Mouse (Mus musculus): Measurements from ENCODE around the gene Mrln. TPM values are rescaled to one million over a fixed set of nuclear protein-coding genes. Genes with fewer than 3 reads are reported as not detected.

The Mrln gene
- polyA plus RNA-seq (2015; fragmentation: Nextera tagmentation; extraction: Ambion mirVana): 0.98 and 1.3 TPM in 2 replicates

DNA sequence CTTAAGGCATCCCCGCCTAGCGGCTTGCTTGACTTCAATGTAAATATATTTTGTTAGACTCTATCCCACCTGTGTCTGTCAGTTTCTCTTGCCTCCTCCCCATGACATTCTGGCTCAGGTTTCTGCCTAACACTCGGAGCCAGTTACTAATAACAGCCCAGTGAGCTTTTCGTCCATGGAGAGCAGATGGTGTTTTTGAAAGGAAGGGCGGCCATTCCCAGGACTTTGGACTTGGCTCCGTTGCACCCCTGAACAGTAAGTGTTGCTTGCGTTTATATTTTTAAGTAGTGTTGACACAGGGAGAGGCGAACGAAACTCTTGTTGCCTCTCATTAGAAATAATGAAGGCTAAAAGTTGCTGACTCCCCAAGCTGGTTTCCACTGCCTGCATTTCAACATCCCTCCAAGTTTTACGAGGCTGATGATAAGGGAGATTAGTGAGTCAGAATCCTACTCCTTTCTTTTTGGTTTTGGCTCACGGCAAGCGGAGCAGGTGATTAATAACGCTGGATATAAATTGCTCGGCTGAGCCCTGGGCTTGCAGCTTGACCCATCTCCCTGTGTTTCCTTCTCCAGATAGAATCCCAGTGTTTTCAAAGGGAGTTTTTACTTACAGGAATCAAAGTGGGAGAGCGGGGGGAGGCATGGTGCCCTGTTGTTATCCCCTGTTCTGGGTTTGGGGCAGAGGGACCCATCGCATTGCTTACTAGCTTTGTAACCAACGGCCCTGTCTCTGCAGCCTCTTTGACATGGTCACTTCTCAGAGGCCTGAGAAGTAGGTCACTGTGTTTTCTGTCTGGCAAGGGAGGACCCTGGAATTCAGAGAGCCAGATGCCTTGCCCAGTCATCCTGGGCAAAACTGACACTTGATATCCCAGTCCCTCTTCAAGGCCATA, at the start of gene Mrln:
Gene Mrln, plus strand, starts transcription at position 160 of the 895 bp plus-strand sequence.
- Histone ChIP-seq H3K27ac (0 out of 2 replicates have a peak within 1 kb of the TSS, but pooled peaks have one; percentile 13), H3K36me3 (no peaks in the 10 kb centered on the region), H3K4me3 (replicated peaks) (no peak within 1 kb of the TSS), H3K9me3 (no peaks in the 10 kb centered on the region), H3K4me2 (replicated peaks) (peak within 1 kb of the TSS; percentile 20; the same call in 1 of the 2 replicates), H3K27me3 (replicated peaks) (no peaks in the 10 kb centered on the region), H3K4me1 (replicated peaks) (peaks cover 4% of the 10 kb centered on the region; the same call in 1 of the 2 replicates), H3K9ac (no peak within 1 kb of the TSS)
- WGBS: 27% methylated on average over 17 of the region's 17 CpGs
- ATAC-seq: peak; percentile 83

DNA sequence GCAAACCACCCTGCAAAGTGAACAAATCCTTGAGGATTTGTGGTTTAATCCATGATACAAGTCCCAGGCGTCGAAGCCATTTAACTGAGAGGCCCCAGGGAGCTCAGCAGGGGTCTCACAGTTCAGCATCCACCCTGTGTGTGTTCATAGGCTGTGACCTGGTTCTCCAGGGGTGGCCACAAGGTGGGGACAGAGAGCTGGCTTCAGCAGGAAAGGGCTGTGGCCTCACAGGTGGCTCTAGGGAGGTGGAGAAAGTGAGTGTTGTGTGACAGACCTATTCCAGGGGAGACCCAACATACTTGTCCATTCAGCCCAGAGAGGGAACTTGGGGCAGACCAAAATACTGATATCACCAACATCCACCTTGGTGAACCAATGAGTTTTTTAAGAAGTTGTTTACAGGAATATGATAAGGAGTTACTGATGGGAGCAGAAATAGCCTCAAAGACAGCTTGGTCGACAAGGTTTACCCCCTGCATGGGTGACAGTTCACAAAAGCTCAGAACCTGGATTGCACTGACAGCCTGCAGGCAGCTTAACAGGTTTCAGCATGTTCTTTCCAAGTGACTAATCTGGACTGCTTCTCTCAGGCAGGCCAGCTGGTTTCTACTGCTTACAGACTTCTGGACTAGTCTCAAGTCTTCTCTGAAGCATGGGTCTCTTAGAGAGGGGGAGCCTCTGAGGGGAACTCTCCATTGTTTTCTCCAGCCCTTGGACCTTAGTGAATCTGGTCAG, 47.9 kb upstream of the Mrln start:
- no peak overlapping the region for H3K4me3 ChIP-seq (replicated peaks)
- H3K9me3 ChIP-seq: no peaks in the 10 kb centered on the region
- 0 out of 2 replicates have a peak, but pooled peaks cover 4% of the 10 kb centered on the region for H3K4me1 ChIP-seq (replicated peaks)
- no peak overlapping the region for H3K9ac ChIP-seq
- H3K36me3 ChIP-seq: peaks cover 25% of the 10 kb centered on the region
- H3K27ac ChIP-seq: no peak overlapping the region
- WGBS: 80% methylated on average over 3 of the region's 3 CpGs
- no peak for ATAC-seq
- H3K4me2 ChIP-seq (replicated peaks): no peak overlapping the region
- no peaks in the 10 kb centered on the region for H3K27me3 ChIP-seq (replicated peaks)

DNA sequence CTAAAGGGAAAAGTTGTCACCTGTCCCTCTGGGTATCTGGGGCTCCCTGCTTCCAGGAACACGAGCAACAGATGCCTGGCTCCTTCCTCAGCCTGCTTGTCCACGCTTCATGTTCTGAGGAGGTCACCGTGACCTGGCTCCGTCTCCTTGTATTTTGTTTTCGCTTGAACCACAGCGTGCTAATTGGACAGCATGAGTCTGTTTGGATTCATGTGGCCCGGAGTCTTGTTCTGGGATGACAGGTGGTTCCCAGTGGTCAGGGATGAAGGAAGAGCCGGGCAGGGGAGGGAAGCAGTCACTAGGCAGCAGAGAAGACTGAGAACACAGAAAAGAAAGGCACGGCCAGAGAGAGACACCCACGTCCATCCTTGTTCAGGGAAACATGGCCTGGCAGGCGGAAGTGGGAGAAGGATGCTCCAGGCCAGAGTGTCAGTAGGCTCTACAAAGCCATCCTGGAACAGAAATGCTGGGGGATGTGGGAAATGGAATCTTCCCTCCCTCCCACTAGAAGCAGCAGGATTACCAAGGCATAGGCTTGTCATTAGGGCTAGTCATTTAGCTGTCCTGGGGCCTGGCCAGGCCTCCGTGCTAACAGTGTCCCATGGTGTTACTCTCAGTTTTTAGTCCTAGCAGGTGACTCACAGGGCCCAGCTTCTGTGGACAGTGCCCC, 44.7 kb upstream of the Mrln start:
- Histone ChIP-seq H3K36me3 (peaks cover 22% of the 10 kb centered on the region), H3K27ac (no peak overlapping the region), H3K4me2 (replicated peaks) (no peak overlapping the region), H3K9ac (no peak overlapping the region), H3K4me3 (replicated peaks) (no peak overlapping the region), H3K27me3 (replicated peaks) (no peaks in the 10 kb centered on the region), H3K4me1 (replicated peaks) (0 out of 2 replicates have a peak, but pooled peaks cover 5% of the 10 kb centered on the region), H3K9me3 (no peaks in the 10 kb centered on the region)
- ATAC-seq: no peak
- 82% methylated on average over 12 of the region's 12 CpGs for WGBS

DNA sequence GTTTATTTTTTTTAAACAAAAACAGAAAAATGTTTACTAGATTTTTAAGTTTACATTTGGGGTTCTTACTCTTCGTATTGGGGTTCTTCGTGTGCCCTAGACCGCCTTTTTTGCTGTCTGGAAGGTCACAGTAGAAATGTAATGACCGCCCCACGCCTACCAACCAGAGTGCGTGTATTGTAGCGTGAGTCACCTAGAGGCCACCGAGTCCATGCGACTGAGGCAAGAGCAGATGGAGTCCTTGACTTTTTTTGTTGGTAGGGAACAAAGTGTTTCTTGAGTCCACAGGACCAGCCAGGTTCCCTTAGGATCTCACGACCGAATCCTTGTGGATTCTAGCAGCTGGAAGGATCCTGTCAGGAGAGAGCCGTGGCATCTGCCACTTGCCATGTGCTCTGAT, 43.7 kb upstream of the Mrln start:
- Histone ChIP-seq H3K4me1 (replicated peaks) (0 out of 2 replicates have a peak, but pooled peaks cover 5% of the 10 kb centered on the region), H3K27ac (no peak overlapping the region), H3K36me3 (peaks cover 14% of the 10 kb centered on the region), H3K27me3 (replicated peaks) (no peaks in the 10 kb centered on the region), H3K9ac (no peak overlapping the region), H3K4me3 (replicated peaks) (no peak overlapping the region), H3K9me3 (no peaks in the 10 kb centered on the region), H3K4me2 (replicated peaks) (no peak overlapping the region)
- ATAC-seq: no peak
- 92% methylated on average over 12 of the region's 12 CpGs for WGBS

DNA sequence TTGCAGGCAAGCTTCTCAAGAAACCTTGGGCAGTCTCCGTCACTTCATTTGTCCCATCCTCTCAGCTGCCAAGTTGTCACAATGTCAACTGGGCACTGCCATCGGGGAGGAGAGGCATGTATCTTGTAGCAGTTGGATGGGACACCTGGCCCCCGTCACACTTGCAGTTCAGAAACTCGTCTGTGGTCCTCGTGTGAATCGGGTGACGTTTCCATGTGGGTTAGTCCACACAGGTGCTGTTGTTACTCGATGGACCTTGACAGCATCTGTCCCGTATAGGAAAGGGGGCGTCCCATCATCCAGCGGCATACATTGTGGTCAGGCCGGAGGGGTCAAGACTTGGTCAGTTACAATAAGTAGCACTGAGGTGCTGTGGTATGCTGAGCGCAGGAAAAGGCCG, 43.0 kb upstream of the Mrln start:
- peaks cover 10% of the 10 kb centered on the region for H3K36me3 ChIP-seq
- H3K27ac ChIP-seq: no peak overlapping the region
- no peak overlapping the region for H3K9ac ChIP-seq
- no peaks in the 10 kb centered on the region for H3K27me3 ChIP-seq (replicated peaks)
- H3K9me3 ChIP-seq: no peaks in the 10 kb centered on the region
- H3K4me3 ChIP-seq (replicated peaks): no peak overlapping the region
- no peak overlapping the region for H3K4me2 ChIP-seq (replicated peaks)
- 94% methylated on average over 14 of the region's 14 CpGs for WGBS
- H3K4me1 ChIP-seq (replicated peaks): 0 out of 2 replicates have a peak, but pooled peaks cover 5% of the 10 kb centered on the region
- ATAC-seq: no peak

DNA sequence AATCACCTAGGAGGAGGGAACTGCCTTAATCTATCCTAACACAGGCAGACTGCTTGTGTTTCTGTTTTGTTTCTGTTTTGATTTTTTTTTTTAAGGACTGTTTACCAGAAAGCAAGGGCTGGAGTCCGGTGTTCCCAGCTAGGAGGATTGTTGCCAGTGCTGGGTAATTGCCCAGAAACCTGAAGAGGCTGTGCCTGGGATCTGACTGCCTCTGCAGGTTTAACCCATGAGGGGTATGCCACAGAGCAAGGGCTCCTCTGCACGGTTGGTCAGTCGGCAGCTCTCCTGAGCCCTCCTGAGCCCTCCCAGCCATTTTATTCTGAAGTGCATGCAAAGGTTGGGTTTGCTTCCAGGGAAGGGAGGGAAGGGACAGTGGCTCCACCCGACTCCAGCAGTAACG, 40.8 kb upstream of the Mrln start:
- no peak overlapping the region for H3K4me3 ChIP-seq (replicated peaks)
- 0 out of 2 replicates have a peak, but pooled peaks cover 3% of the 10 kb centered on the region for H3K36me3 ChIP-seq
- H3K9me3 ChIP-seq: no peaks in the 10 kb centered on the region
- no peaks in the 10 kb centered on the region for H3K27me3 ChIP-seq (replicated peaks)
- 56% methylated on average over 5 of the region's 5 CpGs for WGBS
- H3K4me1 ChIP-seq (replicated peaks): 0 out of 2 replicates have a peak, but pooled peaks cover 5% of the 10 kb centered on the region
- H3K4me2 ChIP-seq (replicated peaks): no peak overlapping the region
- no peak overlapping the region for H3K9ac ChIP-seq
- H3K27ac ChIP-seq: no peak overlapping the region
- ATAC-seq: no peak

DNA sequence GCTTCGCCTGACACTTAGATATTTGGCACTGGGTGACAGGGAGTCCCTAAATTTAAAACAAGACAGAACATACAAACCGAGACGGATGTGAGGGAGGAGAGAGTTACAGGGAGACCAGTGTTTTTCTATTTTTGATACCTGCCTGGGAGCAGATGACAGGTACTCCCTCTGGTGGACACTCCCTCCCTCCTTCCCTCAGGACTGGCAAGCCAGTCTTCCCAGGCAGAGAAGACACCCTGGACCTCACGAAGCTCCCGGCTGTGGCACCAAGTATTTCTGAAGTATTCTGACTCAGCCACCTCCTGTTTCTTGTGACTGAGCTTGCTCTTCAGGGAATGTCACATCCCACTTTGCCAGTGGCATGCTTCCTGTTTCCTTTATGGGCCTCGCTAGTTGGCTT, 38.6 kb upstream of the Mrln start:
- no peaks in the 10 kb centered on the region for H3K9me3 ChIP-seq
- no peak overlapping the region for H3K9ac ChIP-seq
- no peak for ATAC-seq
- no peaks in the 10 kb centered on the region for H3K27me3 ChIP-seq (replicated peaks)
- 68% methylated on average over 6 of the region's 6 CpGs for WGBS
- no peak overlapping the region for H3K27ac ChIP-seq
- H3K36me3 ChIP-seq: 0 out of 2 replicates have a peak, but pooled peaks cover 3% of the 10 kb centered on the region
- H3K4me2 ChIP-seq (replicated peaks): no peak overlapping the region
- no peak overlapping the region for H3K4me3 ChIP-seq (replicated peaks)
- H3K4me1 ChIP-seq (replicated peaks): 0 out of 2 replicates have a peak, but pooled peaks cover 5% of the 10 kb centered on the region

DNA sequence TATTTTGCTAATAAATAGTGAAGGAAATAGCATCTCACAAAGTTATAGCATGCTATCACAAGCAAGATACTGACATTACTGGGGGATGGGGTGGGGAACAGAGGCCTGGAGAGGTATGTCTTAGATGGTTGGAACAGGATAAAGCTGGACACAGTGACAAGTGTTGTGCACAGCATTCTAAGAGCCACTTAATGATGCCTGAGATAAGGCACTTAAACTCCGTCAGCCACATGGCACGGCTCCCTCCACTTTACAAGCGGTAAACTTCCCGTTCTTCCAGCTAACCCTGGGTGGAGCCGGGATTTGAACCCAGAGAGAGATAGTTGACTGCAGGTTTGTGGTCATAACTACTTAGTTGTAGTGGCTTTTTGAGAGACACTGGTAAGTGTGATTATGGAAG, 38.0 kb upstream of the Mrln start:
- ATAC-seq: no peak
- Histone ChIP-seq H3K4me3 (replicated peaks) (no peak overlapping the region), H3K4me2 (replicated peaks) (no peak overlapping the region), H3K36me3 (peaks cover 7% of the 10 kb centered on the region; the same call in 1 of the 2 replicates), H3K27me3 (replicated peaks) (no peaks in the 10 kb centered on the region), H3K9ac (no peak overlapping the region), H3K4me1 (replicated peaks) (0 out of 2 replicates have a peak, but pooled peaks cover 5% of the 10 kb centered on the region), H3K27ac (no peak overlapping the region), H3K9me3 (no peaks in the 10 kb centered on the region)
- WGBS: 86% methylated on average over 5 of the region's 5 CpGs

DNA sequence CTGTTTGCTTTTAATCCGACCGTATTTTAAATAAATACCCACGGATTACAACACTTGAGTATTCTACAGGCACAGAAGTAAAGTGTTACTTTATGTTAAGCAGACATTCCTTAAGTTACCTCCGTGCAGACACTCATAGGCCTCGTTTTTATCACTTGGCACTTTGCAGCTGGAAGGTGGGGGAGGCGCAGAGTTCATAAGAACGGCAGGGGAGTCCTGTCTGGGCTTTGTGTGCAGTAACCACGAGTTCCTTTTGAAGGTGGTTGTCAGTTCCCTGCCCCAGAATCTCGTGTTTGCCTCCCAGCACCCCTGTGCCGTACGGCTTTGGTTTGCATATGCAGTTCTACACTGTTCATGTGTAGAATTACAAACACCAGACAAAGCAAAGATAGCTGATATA, 36.8 kb upstream of the Mrln start:
- no peak overlapping the region for H3K27ac ChIP-seq
- no peak overlapping the region for H3K9ac ChIP-seq
- peaks cover 4% of the 10 kb centered on the region; the same call in 1 of the 2 replicates for H3K36me3 ChIP-seq
- WGBS: 47% methylated on average over 11 of the region's 11 CpGs
- H3K4me2 ChIP-seq (replicated peaks): no peak overlapping the region
- 0 out of 2 replicates have a peak, but pooled peaks cover 5% of the 10 kb centered on the region for H3K4me1 ChIP-seq (replicated peaks)
- no peak for ATAC-seq
- H3K9me3 ChIP-seq: no peaks in the 10 kb centered on the region
- no peak overlapping the region for H3K4me3 ChIP-seq (replicated peaks)
- no peaks in the 10 kb centered on the region for H3K27me3 ChIP-seq (replicated peaks)

DNA sequence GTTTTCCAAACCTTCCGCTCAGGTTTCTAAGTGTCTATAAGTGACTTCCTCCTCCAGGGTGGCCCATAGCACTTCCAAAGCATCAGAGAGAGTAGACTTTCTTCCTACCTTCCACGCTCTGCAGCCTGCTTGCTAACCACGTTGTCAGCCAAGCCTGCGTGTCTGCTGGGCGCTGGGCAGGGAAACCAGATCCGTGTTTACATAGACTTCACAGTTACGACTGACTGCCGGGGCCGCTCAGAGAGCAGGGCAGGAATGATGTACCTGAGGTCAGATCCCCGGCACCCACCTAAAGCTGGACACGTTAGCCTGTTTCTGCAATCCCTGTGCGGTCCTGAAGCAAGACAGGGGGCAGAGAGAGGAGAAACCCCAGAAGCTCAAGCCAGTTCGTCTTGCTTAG, 36.1 kb upstream of the Mrln start:
- ATAC-seq: no peak
- H3K9me3 ChIP-seq: no peaks in the 10 kb centered on the region
- 37% methylated on average over 13 of the region's 13 CpGs for WGBS
- peaks cover 4% of the 10 kb centered on the region; the same call in 1 of the 2 replicates for H3K36me3 ChIP-seq
- H3K9ac ChIP-seq: no peak overlapping the region
- H3K27me3 ChIP-seq (replicated peaks): no peaks in the 10 kb centered on the region
- H3K4me3 ChIP-seq (replicated peaks): no peak overlapping the region
- no peak overlapping the region for H3K27ac ChIP-seq
- no peak overlapping the region for H3K4me2 ChIP-seq (replicated peaks)
- H3K4me1 ChIP-seq (replicated peaks): 0 out of 2 replicates have a peak, but pooled peaks cover 5% of the 10 kb centered on the region

DNA sequence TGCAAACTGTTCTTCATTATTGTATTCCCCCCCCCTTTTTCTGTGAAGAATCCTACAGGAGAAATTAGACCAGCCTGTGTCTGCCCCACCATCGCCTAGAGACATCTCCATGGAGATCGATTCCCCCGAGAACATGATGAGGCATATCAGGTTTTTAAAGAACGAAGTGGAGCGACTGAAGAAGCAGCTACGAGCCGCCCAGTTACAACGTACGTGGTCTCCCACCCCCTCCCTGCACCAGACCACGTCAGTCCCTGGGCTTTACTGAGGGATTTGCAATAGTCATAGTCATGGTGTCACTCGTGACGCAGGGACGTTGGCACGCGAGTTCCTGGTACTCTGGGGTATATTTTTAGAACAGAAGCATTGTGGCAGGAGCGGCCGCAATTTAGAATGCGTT, 35.4 kb upstream of the Mrln start:
- H3K27ac ChIP-seq: no peak overlapping the region

DNA sequence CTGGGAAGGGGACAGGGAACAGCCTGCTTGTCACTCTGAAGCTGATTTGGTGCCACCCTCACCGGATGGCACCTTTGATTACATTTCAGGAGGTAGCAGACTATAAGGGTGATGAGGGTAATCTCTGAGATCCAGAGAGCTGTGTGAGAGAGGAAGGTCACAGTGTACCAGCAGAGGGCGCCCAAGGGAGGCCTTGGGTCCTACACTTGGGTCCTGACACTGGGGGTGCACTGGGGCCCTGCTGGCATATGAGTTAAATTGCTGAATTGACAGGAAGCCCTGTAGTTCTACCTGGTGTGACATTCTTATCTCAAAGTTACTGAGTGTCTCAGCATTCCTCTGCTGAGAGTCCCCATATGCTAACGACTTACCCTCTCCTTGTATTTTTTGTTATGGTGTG, 31.1 kb upstream of the Mrln start:
- WGBS: 58% methylated on average over 3 of the region's 3 CpGs
- no peak for ATAC-seq
- no peaks in the 10 kb centered on the region for H3K9me3 ChIP-seq
- H3K9ac ChIP-seq: no peak overlapping the region
- H3K4me1 ChIP-seq (replicated peaks): no peaks in the 10 kb centered on the region
- peaks cover 12% of the 10 kb centered on the region; the same call in 1 of the 2 replicates for H3K36me3 ChIP-seq
- H3K4me2 ChIP-seq (replicated peaks): no peak overlapping the region
- no peak overlapping the region for H3K4me3 ChIP-seq (replicated peaks)
- no peak overlapping the region for H3K27ac ChIP-seq
- no peaks in the 10 kb centered on the region for H3K27me3 ChIP-seq (replicated peaks)

More for the DNA sequence above, 35.4 kb upstream of the Mrln start:
- Histone ChIP-seq H3K9me3 (no peaks in the 10 kb centered on the region), H3K36me3 (peaks cover 4% of the 10 kb centered on the region; the same call in 1 of the 2 replicates), H3K27me3 (replicated peaks) (no peaks in the 10 kb centered on the region), H3K4me3 (replicated peaks) (no peak overlapping the region), H3K4me2 (replicated peaks) (no peak overlapping the region), H3K9ac (no peak overlapping the region), H3K4me1 (replicated peaks) (no peaks in the 10 kb centered on the region)
- WGBS: 89% methylated on average over 18 of the region's 18 CpGs
- ATAC-seq: no peak

All from intestine, embryonic 15.5 days (tissue).